Mouse (Mus musculus): ENCODE measurements around the gene Sftpa1.

Sftpa1 gene

GRCm38 (mm10) chr14:41131540-41131939 lies at the start of gene Sftpa1:
TSS of gene Sftpa1 (plus strand) at chr14:41131782.
- no peak for DNase-seq (ENCODE audit: low spot score)

GRCm38 (mm10) chr14:41082408-41082807 lies 49.2 kb upstream of the Sftpa1 start:
- no peak for DNase-seq (ENCODE audit: low spot score)

GRCm38 (mm10) chr14:41087509-41087908 lies 44.1 kb upstream of the Sftpa1 start:
- DNase-seq (ENCODE audit: low spot score): no peak

- peak; percentile 25 for DNase-seq (ENCODE audit: low spot score)
These were observed 40.8 kb upstream of the Sftpa1 start for GRCm38 (mm10) chr14:41090777-41091176.

GRCm38 (mm10) chr14:41094114-41094513 lies 37.5 kb upstream of the Sftpa1 start:
- no peak for DNase-seq (ENCODE audit: low spot score)

- no peak for DNase-seq (ENCODE audit: low spot score)
These were observed 35.2 kb upstream of the Sftpa1 start for GRCm38 (mm10) chr14:41096296-41096860.

GRCm38 (mm10) chr14:41098726-41099125 lies 32.9 kb upstream of the Sftpa1 start:
- no peak for DNase-seq (ENCODE audit: low spot score)

GRCm38 (mm10) chr14:41100712-41101111 lies 30.9 kb upstream of the Sftpa1 start:
- no peak for DNase-seq (ENCODE audit: low spot score)

GRCm38 (mm10) chr14:41101242-41101641 lies 30.3 kb upstream of the Sftpa1 start:
- DNase-seq (ENCODE audit: low spot score): no peak

- DNase-seq (ENCODE audit: low spot score): no peak
These were observed 29.3 kb upstream of the Sftpa1 start for GRCm38 (mm10) chr14:41102269-41102668.

GRCm38 (mm10) chr14:41104853-41105444 lies 26.6 kb upstream of the Sftpa1 start, which contains the start of gene Mat1a:
TSS of gene Mat1a (plus strand) at chr14:41105035.
- DNase-seq (ENCODE audit: low spot score): no peak

GRCm38 (mm10) chr14:41111031-41111668 lies 20.4 kb upstream of the Sftpa1 start:
- DNase-seq (ENCODE audit: low spot score): no peak

GRCm38 (mm10) chr14:41112944-41113343 lies 18.6 kb upstream of the Sftpa1 start:
- DNase-seq (ENCODE audit: low spot score): no peak

GRCm38 (mm10) chr14:41116271-41116670 lies 15.3 kb upstream of the Sftpa1 start:
- DNase-seq (ENCODE audit: low spot score): no peak

- no peak for DNase-seq (ENCODE audit: low spot score)
These were observed 6.9 kb upstream of the Sftpa1 start for GRCm38 (mm10) chr14:41124683-41125082.

GRCm38 (mm10) chr14:41127997-41128396 lies 3.6 kb upstream of the Sftpa1 start:
- DNase-seq (ENCODE audit: low spot score): no peak

- no peak for DNase-seq (ENCODE audit: low spot score)
These were observed 5.4 kb downstream of the Sftpa1 start for GRCm38 (mm10) chr14:41137006-41137405.

GRCm38 (mm10) chr14:41140686-41141085 lies 9.1 kb downstream of the Sftpa1 start:
- DNase-seq (ENCODE audit: low spot score): no peak

- no peak for DNase-seq (ENCODE audit: low spot score)
These were observed 14.5 kb downstream of the Sftpa1 start for GRCm38 (mm10) chr14:41146035-41146434.

GRCm38 (mm10) chr14:41146922-41147321 lies 15.3 kb downstream of the Sftpa1 start:
- DNase-seq (ENCODE audit: low spot score): no peak

- DNase-seq (ENCODE audit: low spot score): no peak
These were observed 15.8 kb downstream of the Sftpa1 start for GRCm38 (mm10) chr14:41147356-41147755.

- no peak for DNase-seq (ENCODE audit: low spot score)
These were observed 19.8 kb downstream of the Sftpa1 start, which contains the start of gene Mbl1 for GRCm38 (mm10) chr14:41151220-41151898. TSS of gene Mbl1 (plus strand) at chr14:41151458.

GRCm38 (mm10) chr14:41160076-41160475 lies 28.5 kb downstream of the Sftpa1 start:
- DNase-seq (ENCODE audit: low spot score): no peak
